8 mouse cellular contexts compared by ENCODE assay signal in genomic region chr2:170511073-170511891, GRCm38 (mm10). TPM values are rescaled to one million over a fixed set of nuclear protein-coding genes. Genes with fewer than 3 reads are reported as not detected.
DNase-seq lines count a peak whose midpoint lies in the region; ATAC-seq and TF ChIP-seq lines count a peak whose summit lies in the region.

No protein-coding gene starts in this region.

- H3K4me3 ChIP-seq in ES-E14 (ENCODE audit: insufficient read depth in 1 of 2, low read depth in 1 of 2, low read length in 2 of 2, poor library complexity in 1 of 2, severe bottlenecking in 1 of 2), result peak overlapping the region; percentile 62 to 98
- peak overlapping the region; percentile 86 for H3K4me3 ChIP-seq in forebrain, embryonic 16.5 days (replicated peaks; ENCODE audit: low read length)
- peak overlapping the region; percentile 99 for H3K4me3 ChIP-seq in lung, embryonic 15.5 days

- no peaks in the 10 kb centered on the region for H3K27me3 ChIP-seq in forebrain, embryonic 16.5 days (replicated peaks; ENCODE audit: control insufficient read depth, insufficient read depth, low read length)
- peaks cover 5% of the 10 kb centered on the region; the same call in 1 of the 2 replicates for H3K27me3 ChIP-seq in lung, embryonic 15.5 days

- H3K4me2 ChIP-seq in forebrain, embryonic 16.5 days (ENCODE audit: low read length), result peak overlapping the region; percentile 77
- peak overlapping the region; percentile 66 for H3K4me2 ChIP-seq in lung, embryonic 15.5 days

- H3K9ac ChIP-seq in ES-E14 (ENCODE audit: insufficient read depth, low read depth, low read length, poor library complexity, severe bottlenecking), result peak overlapping the region; percentile 98
- H3K9ac ChIP-seq in forebrain, embryonic 16.5 days (replicated peaks; ENCODE audit: low read depth, low read length), result peak overlapping the region; percentile 92
- H3K9ac ChIP-seq in lung, embryonic 15.5 days, result peak overlapping the region; percentile 89

- in situ Hi-C loops in ES-E14 (cut with MboI; ENCODE audit: low sequenced_read_pairs in 2 of 2, unreplicated experiment in 2 of 2), result loop anchor here in 1 of 2 experiments (10.0 to 25.0 kb wide), 2 partner anchors 84 to 351 kb away; no protein-coding TSS in a partner anchor

- H3K27ac ChIP-seq in ES-E14 (ENCODE audit: insufficient read depth, low read depth, low read length, poor library complexity, severe bottlenecking), result peak overlapping the region; percentile 95
- peak overlapping the region; percentile 86 for H3K27ac ChIP-seq in forebrain, embryonic 16.5 days (ENCODE audit: low read length)
- peak overlapping the region; percentile 83 for H3K27ac ChIP-seq in lung, embryonic 15.5 days

- peaks cover 2 to 12% of the 10 kb centered on the region in 2 experiments; a peak in 1 of 4 replicates for H3K4me1 ChIP-seq in ES-E14 (ENCODE audit: control insufficient read depth in 2 of 2, insufficient read depth in 2 of 2, low read length in 2 of 2, poor library complexity in 1 of 2)
- H3K4me1 ChIP-seq in forebrain, embryonic 16.5 days (replicated peaks; ENCODE audit: control insufficient read depth, insufficient read depth, low read length), result peaks cover 17% of the 10 kb centered on the region
- peaks cover 22% of the 10 kb centered on the region for H3K4me1 ChIP-seq in lung, embryonic 15.5 days

- peak; percentile 67 for ATAC-seq in forebrain, embryonic 16.5 days
- peak; percentile 65 for ATAC-seq in lung, embryonic 15.5 days (ENCODE audit: borderline replicate concordance, extremely low read depth, low FRiP score, low TSS enrichment)

- peak; percentile 79 for DNase-seq in ES-E14 (ENCODE audit: low read depth, low spot score)
- peak; percentile 85 for DNase-seq in cerebellum, adult 11-12 months
- DNase-seq in heart, postnatal 4 days, result peak; percentile 96
- DNase-seq in layer of hippocampus, adult 8-10 months (ENCODE audit: low spot score in 2 of 2), result peak; percentile 80 to 95
- DNase-seq in ovary, adult 18-20 months (ENCODE audit: low spot score), result peak; percentile 69
- DNase-seq in thymus, postnatal 0 days (ENCODE audit: low spot score), result peak; percentile 89

- H3K9me3 ChIP-seq in ES-E14 (ENCODE audit: control insufficient read depth, insufficient read depth, low read depth, low read length), result no peaks in the 10 kb centered on the region
- H3K9me3 ChIP-seq in forebrain, embryonic 16.5 days (ENCODE audit: control insufficient read depth, low read length), result no peaks in the 10 kb centered on the region
- H3K9me3 ChIP-seq in lung, embryonic 15.5 days, result no peaks in the 10 kb centered on the region

- 0% methylated on average over 64 of the region's 69 CpGs for WGBS in forebrain, embryonic 16.5 days
- 0% methylated on average over 69 of the region's 69 CpGs for WGBS in lung, embryonic 15.5 days

- peaks cover 6% of the 10 kb centered on the region; the same call in 1 of the 2 replicates for H3K36me3 ChIP-seq in ES-E14 (ENCODE audit: control insufficient read depth, insufficient read depth, low read length, poor library complexity, severe bottlenecking)
- H3K36me3 ChIP-seq in forebrain, embryonic 16.5 days (ENCODE audit: control insufficient read depth, insufficient read depth), result no peaks in the 10 kb centered on the region
- peaks cover 4% of the 10 kb centered on the region; the same call in 1 of the 2 replicates for H3K36me3 ChIP-seq in lung, embryonic 15.5 days

TF ChIP-seq in ES-E14, 5 proteins besides CTCF, POLR2A, EP300 and RAD21:
- TF ChIP-seq HCFC1 (IDR thresholded peaks at IDR 0.05; ENCODE audit: borderline replicate concordance, insufficient read depth, low read length) (no peak), ZC3H11A (IDR thresholded peaks at IDR 0.05; ENCODE audit: borderline replicate concordance, low read depth, low read length) (no peak)

RNA-seq across cellular contexts. Expression of gene Cyp24a1, which starts 14.3 kb away (rescaled TPM):
- not detected in 2 replicates for total RNA-seq in ES-E14 (2012; rRNA removed)
- 0.11 TPM in 1 of 2 replicates, not detected in the other for polyA plus RNA-seq in forebrain, embryonic 16.5 days (2015; fragmentation: Nextera tagmentation; extraction: Ambion mirVana)
- total RNA-seq in heart, postnatal 4 days (2021), result not detected
- total RNA-seq in layer of hippocampus, adult 8-10 months (2022), result under 1 TPM in 1 of 4 experiments, not detected in 3; 0.11 TPM
- not detected in 2 replicates for polyA plus RNA-seq in lung, embryonic 15.5 days (2015; fragmentation: Nextera tagmentation; extraction: Ambion mirVana)
- 0.12 and 0.30 TPM in 2 replicates for polyA plus RNA-seq in thymus, postnatal 0 days (2015; fragmentation: Nextera tagmentation; extraction: Ambion mirVana)

RNA-seq across cellular contexts. Expression of gene Pfdn4, which starts 15.1 kb away (rescaled TPM):
- 52.6 and 72.6 TPM in 2 replicates for total RNA-seq in ES-E14 (2012; rRNA removed)
- 116 and 120 TPM in 2 replicates for polyA plus RNA-seq in forebrain, embryonic 16.5 days (2015; fragmentation: Nextera tagmentation; extraction: Ambion mirVana)
- total RNA-seq in heart, postnatal 4 days (2021), result 10 to 100 TPM; 15.4 to 17.2 TPM
- total RNA-seq in layer of hippocampus, adult 8-10 months (2022), result 10 to 100 TPM; 23.8 to 34.6 (median 28.4) TPM
- 69.3 and 70.6 TPM in 2 replicates for polyA plus RNA-seq in lung, embryonic 15.5 days (2015; fragmentation: Nextera tagmentation; extraction: Ambion mirVana)
- 95.6 and 102 TPM in 2 replicates for polyA plus RNA-seq in thymus, postnatal 0 days (2015; fragmentation: Nextera tagmentation; extraction: Ambion mirVana)

Comparison
In these comparisons a context has a peak if more than half of its experiments do, and no peak if none do; other contexts are left out.
1. Peak in every context shown above with its lines: DNase-seq, ATAC-seq, H3K4me3 ChIP-seq and H3K27ac ChIP-seq.